Mouse (Mus musculus) C2C12 (cell line): ENCODE measurements around the gene Mybpc3. TPM values are rescaled to one million over a fixed set of nuclear protein-coding genes. Genes with fewer than 3 reads are reported as not detected.
A peak's percentile ranks its signal among the peaks of the same experiment; 100 is the strongest.

ENCODE experiments used
- H3K27me3 ChIP-seq: one replicate; pipeline ENCODE4 v1.6.1; 2011; ENCODE audit not compliant: control insufficient read depth, insufficient read depth, insufficient read length
- H3K36me3 ChIP-seq: one replicate; pipeline ENCODE4 v1.6.1; 2011; ENCODE audit not compliant: control insufficient read depth, insufficient read depth
- H3K4me3 ChIP-seq: one replicate; pipeline ENCODE4 v1.5.1; 2011; ENCODE audit warnings: mild to moderate bottlenecking, control low read depth; ENCODE audit not compliant: poor library complexity, insufficient read depth, severe bottlenecking
- H3K79me2 ChIP-seq: one replicate; pipeline ENCODE4 v1.6.1; 2011; ENCODE audit not compliant: control insufficient read depth, insufficient read depth
- H3K79me3 ChIP-seq: one replicate; pipeline ENCODE4 v1.6.1; 2011; ENCODE audit warnings: low read depth, control low read depth
- H3ac ChIP-seq: one replicate; pipeline ENCODE3; 2011; ENCODE audit warnings: low read depth; ENCODE audit not compliant: control insufficient read depth, insufficient read length
- CEBPB ChIP-seq: IDR thresholded peaks from one replicate; pipeline ENCODE4 v1.6.1; 2011; ENCODE audit warnings: low read depth, mild to moderate bottlenecking, control low read depth, moderate library complexity
- CTCF ChIP-seq: IDR thresholded peaks from one replicate; pipeline ENCODE4 v1.5.1; 2011; ENCODE audit not compliant: control insufficient read depth, insufficient read depth, insufficient read length
- FOSL1 ChIP-seq: IDR thresholded peaks from one replicate; pipeline ENCODE4 v1.8.0; 2011; ENCODE audit warnings: mild to moderate bottlenecking, low read length; ENCODE audit not compliant: poor library complexity, insufficient read depth, severe bottlenecking
- MAX ChIP-seq: IDR thresholded peaks from one replicate; pipeline ENCODE4 v1.6.1; 2011; ENCODE audit warnings: mild to moderate bottlenecking, control low read depth
- MYOD1 ChIP-seq: IDR thresholded peaks from one replicate; pipeline ENCODE4 v1.6.1; 2011; ENCODE audit warnings: low read depth; ENCODE audit not compliant: control insufficient read depth, insufficient read length
- MYOG ChIP-seq: IDR thresholded peaks from one replicate; pipeline ENCODE4 v1.6.1; 2011; ENCODE audit not compliant: control insufficient read depth, insufficient read length; ENCODE audit errors: extremely low read depth
- USF1 ChIP-seq: IDR thresholded peaks from one replicate; pipeline ENCODE4 v1.6.1; 2011; ENCODE audit warnings: low read depth, mild to moderate bottlenecking, control low read depth, moderate library complexity
- polyA plus RNA-seq: library from polyadenylated mRNA; unstranded; fragments of >200 nt; fragmentation: generic; extraction: Trizol; gene quantifications from one replicate; pipeline ENCODE4 v1.2.1, GENCODE M21; 2012; ENCODE audit warnings: missing spikeins

Gene Mybpc3
- polyA plus RNA-seq, 1 experiment: not detected

GRCm38 (mm10) chr2:91130126-91130525, 12.2 kb downstream of the Mybpc3 start:
- no peaks in the 10 kb centered on the region for H3K36me3 ChIP-seq
- H3ac ChIP-seq: no peak overlapping the region
- H3K79me3 ChIP-seq: no peaks in the 10 kb centered on the region
- H3K79me2 ChIP-seq: no peaks in the 10 kb centered on the region
- no peak overlapping the region for H3K4me3 ChIP-seq
- TF ChIP-seq CEBPB (no peak), FOSL1 (no peak), MYOG (no peak)
- H3K27me3 ChIP-seq: peaks cover 32% of the 10 kb centered on the region

- Histone ChIP-seq H3K79me2 (no peaks in the 10 kb centered on the region), H3K79me3 (no peaks in the 10 kb centered on the region), H3K4me3 (no peak overlapping the region), H3K36me3 (no peaks in the 10 kb centered on the region), H3ac (no peak overlapping the region), H3K27me3 (peaks cover 21% of the 10 kb centered on the region)
- no peak for TF ChIP-seq CEBPB
- no peak for TF ChIP-seq FOSL1
- TF ChIP-seq USF1: no peak
- TF ChIP-seq MYOG: no peak
- TF ChIP-seq MAX: no peak
These were observed 13.3 kb downstream of the Mybpc3 start for GRCm38 (mm10) chr2:91131251-91131650.

- Histone ChIP-seq H3K79me3 (no peaks in the 10 kb centered on the region), H3K36me3 (no peaks in the 10 kb centered on the region), H3K27me3 (peaks cover 15% of the 10 kb centered on the region), H3K4me3 (no peak overlapping the region), H3K79me2 (no peaks in the 10 kb centered on the region), H3ac (no peak overlapping the region)
- TF ChIP-seq MYOG: no peak
- no peak for TF ChIP-seq CEBPB
- no peak for TF ChIP-seq USF1
- TF ChIP-seq FOSL1: no peak
- no peak for TF ChIP-seq CTCF
- no peak for TF ChIP-seq MYOD1
- no peak for TF ChIP-seq MAX
These were observed 14.1 kb downstream of the Mybpc3 start for GRCm38 (mm10) chr2:91132035-91132434.

- TF ChIP-seq MAX (no peak), USF1 (no peak), CEBPB (no peak), FOSL1 (no peak), MYOD1 (no peak), MYOG (no peak), CTCF (no peak)
- Histone ChIP-seq H3K79me3 (no peaks in the 10 kb centered on the region), H3ac (no peak overlapping the region), H3K4me3 (no peak overlapping the region), H3K27me3 (no peaks in the 10 kb centered on the region), H3K36me3 (peaks cover 5% of the 10 kb centered on the region), H3K79me2 (no peaks in the 10 kb centered on the region)
These were observed 18.8 kb downstream of the Mybpc3 start for GRCm38 (mm10) chr2:91136513-91137412.

GRCm38 (mm10) chr2:91137481-91137880, 19.5 kb downstream of the Mybpc3 start:
- H3K4me3 ChIP-seq: no peak overlapping the region
- H3K79me2 ChIP-seq: no peaks in the 10 kb centered on the region

GRCm38 (mm10) chr2:91139311-91139710, 21.4 kb downstream of the Mybpc3 start:
- no peaks in the 10 kb centered on the region for H3K79me3 ChIP-seq
- peaks cover 5% of the 10 kb centered on the region for H3K36me3 ChIP-seq
- no peaks in the 10 kb centered on the region for H3K27me3 ChIP-seq
- no peak overlapping the region for H3K4me3 ChIP-seq
- no peaks in the 10 kb centered on the region for H3K79me2 ChIP-seq
- peak overlapping the region; percentile 12 for H3ac ChIP-seq
- no peak for TF ChIP-seq FOSL1
- no peak for TF ChIP-seq MYOD1
- no peak for TF ChIP-seq CEBPB
- no peak for TF ChIP-seq MAX
- TF ChIP-seq USF1: no peak
- TF ChIP-seq MYOG: no peak
- no peak for TF ChIP-seq CTCF

More at GRCm38 (mm10) chr2:91137481-91137880, 19.5 kb downstream of the Mybpc3 start:
- H3K36me3 ChIP-seq: peaks cover 5% of the 10 kb centered on the region
- no peak for TF ChIP-seq MAX
- TF ChIP-seq FOSL1: no peak
- no peak for TF ChIP-seq CEBPB
- TF ChIP-seq MYOD1: no peak
- no peak for TF ChIP-seq USF1
- no peak for TF ChIP-seq CTCF
- TF ChIP-seq MYOG: no peak
- no peak overlapping the region for H3ac ChIP-seq
- H3K27me3 ChIP-seq: no peaks in the 10 kb centered on the region
- no peaks in the 10 kb centered on the region for H3K79me3 ChIP-seq
